Mouse (Mus musculus) erythroblast, embryonic 14.5 days (primary cell): ENCODE results near the gene Gm10354. TPM values are rescaled to one million over a fixed set of nuclear protein-coding genes. Genes with fewer than 3 reads are reported as not detected.
"Not testable (repeated sequence)": the region's sequence is repeated elsewhere in the genome, so short reads cannot be mapped to it uniquely, and the experiment has no call there.

ENCODE experiments used
- H3K27me3 ChIP-seq: 2 replicates; pipeline ENCODE4 v1.6.1; 2012; ENCODE audit warnings: inconsistent platforms; ENCODE audit not compliant: control insufficient read depth
- H3K36me3 ChIP-seq: 2 replicates; pipeline ENCODE4 v1.6.1; 2012; ENCODE audit warnings: mild to moderate bottlenecking, inconsistent platforms; ENCODE audit not compliant: control insufficient read depth
- H3K4me1 ChIP-seq: 2 replicates; pipeline ENCODE4 v1.6.1; 2012; ENCODE audit warnings: inconsistent platforms; ENCODE audit not compliant: control insufficient read depth
- H3K4me3 ChIP-seq: replicated peaks from 2 replicates; pipeline ENCODE3; 2012; ENCODE audit warnings: moderate library complexity, mild to moderate bottlenecking, inconsistent platforms
- H3K9me3 ChIP-seq: 2 replicates; pipeline ENCODE4 v1.6.1; 2012; ENCODE audit warnings: low read length, inconsistent platforms, mixed read lengths; ENCODE audit not compliant: control insufficient read depth
- polyA plus RNA-seq: library from polyadenylated mRNA; stranded (reverse); fragments of >175 nt; gene quantifications from 2 replicates; pipeline ENCODE4 v1.2.3, GENCODE M21; 2012

Gm10354 gene
- polyA plus RNA-seq, 1 experiment: not detected

GRCm38 (mm10) chr5:14933721-14934120 lies 45.0 kb downstream of the Gm10354 start:
- H3K4me1 ChIP-seq: not testable (repeated sequence)

GRCm38 (mm10) chr5:14927047-14927446 lies 51.7 kb downstream of the Gm10354 start:
- H3K27me3 ChIP-seq, H3K4me1 ChIP-seq, H3K4me3 ChIP-seq, H3K36me3 ChIP-seq, H3K9me3 ChIP-seq: not testable (repeated sequence)

More at GRCm38 (mm10) chr5:14933721-14934120, 45.0 kb downstream of the Gm10354 start:
- not testable (repeated sequence) for H3K36me3 ChIP-seq, H3K4me3 ChIP-seq, H3K9me3 ChIP-seq, H3K27me3 ChIP-seq

Other genes with a start within 250 kb of the Gm10354 start
- gene Gm9758, start 64.0 kb downstream of the Gm10354 start, polyA plus RNA-seq: not detected in 2 replicates
- gene Speer4e, start 40.5 kb downstream of the Gm10354 start, polyA plus RNA-seq: not detected in 2 replicates
- not detected in 2 replicates for gene Gm17019, start 54.1 kb upstream of the Gm10354 start, polyA plus RNA-seq